Mouse (Mus musculus): ENCODE results near the gene Gm20532. TPM values are rescaled to one million over a fixed set of nuclear protein-coding genes. Genes with fewer than 3 reads are reported as not detected.

Gm20532 gene
- polyA plus RNA-seq, 1 experiment from 2014 or later: not detected

- no peaks in the 10 kb centered on the region for H3K9me3 ChIP-seq (ENCODE audit: low read depth, low read length)
- no peaks in the 10 kb centered on the region for H3K27me3 ChIP-seq (ENCODE audit: insufficient read depth, low read length)
- WGBS: 20% methylated on average over 2 of the region's 2 CpGs
- DNase-seq (peak; percentile 42), ATAC-seq (ENCODE audit: insufficient read depth) (peak; percentile 53; the same call in 1 of the 2 replicates)
- peaks cover 17% of the 10 kb centered on the region for H3K4me1 ChIP-seq (ENCODE audit: insufficient read depth)
- H3K27ac ChIP-seq (ENCODE audit: low read depth): 0 out of 2 replicates have a peak overlapping the region, but pooled peaks have one; percentile 10
- TF ChIP-seq CTCF (IDR thresholded peaks at IDR 0.05; ENCODE audit: low read depth): peak; percentile 56
- no peak overlapping the region for H3K4me3 ChIP-seq (ENCODE audit: low read depth, low read length)
- no peaks in the 10 kb centered on the region for H3K36me3 ChIP-seq (ENCODE audit: insufficient read depth)
- H3K4me2 ChIP-seq: no peak overlapping the region
- H3K9ac ChIP-seq: no peak overlapping the region
These were observed 39.0 kb upstream of the Gm20532 start for GRCm38 (mm10) chr2:26547481-26547880.

- H3K27ac ChIP-seq (ENCODE audit: low read depth): no peak overlapping the region
- no peak overlapping the region for H3K4me2 ChIP-seq
- DNase-seq (no peak), ATAC-seq (ENCODE audit: insufficient read depth) (no peak)
- H3K9me3 ChIP-seq (ENCODE audit: low read depth, low read length): no peaks in the 10 kb centered on the region
- no peak overlapping the region for H3K9ac ChIP-seq
- no peaks in the 10 kb centered on the region for H3K27me3 ChIP-seq (ENCODE audit: insufficient read depth, low read length)
- TF ChIP-seq CTCF (IDR thresholded peaks at IDR 0.05; ENCODE audit: low read depth): no peak
- no peaks in the 10 kb centered on the region for H3K36me3 ChIP-seq (ENCODE audit: insufficient read depth)
- WGBS: 55% methylated on average over 10 of the region's 10 CpGs
- H3K4me1 ChIP-seq (ENCODE audit: insufficient read depth): peaks cover 17% of the 10 kb centered on the region
- H3K4me3 ChIP-seq (ENCODE audit: low read depth, low read length): no peak overlapping the region
These were observed 36.6 kb upstream of the Gm20532 start for GRCm38 (mm10) chr2:26549801-26550200.

GRCm38 (mm10) chr2:26550205-26550604, 36.2 kb upstream of the Gm20532 start:
- peaks cover 17% of the 10 kb centered on the region for H3K4me1 ChIP-seq (ENCODE audit: insufficient read depth)
- H3K4me2 ChIP-seq: no peak overlapping the region
- no peak overlapping the region for H3K9ac ChIP-seq
- no peaks in the 10 kb centered on the region for H3K27me3 ChIP-seq (ENCODE audit: insufficient read depth, low read length)
- no peak overlapping the region for H3K4me3 ChIP-seq (ENCODE audit: low read depth, low read length)
- DNase-seq: peak; percentile 65
- H3K27ac ChIP-seq (ENCODE audit: low read depth): no peak overlapping the region
- H3K36me3 ChIP-seq (ENCODE audit: insufficient read depth): no peaks in the 10 kb centered on the region
- no peaks in the 10 kb centered on the region for H3K9me3 ChIP-seq (ENCODE audit: low read depth, low read length)
- peak; percentile 16; the same call in 1 of the 2 replicates for ATAC-seq (ENCODE audit: insufficient read depth)
- no peak for TF ChIP-seq CTCF (IDR thresholded peaks at IDR 0.05; ENCODE audit: low read depth)
- WGBS: 39% methylated on average over 3 of the region's 3 CpGs

GRCm38 (mm10) chr2:26550777-26551176, 35.7 kb upstream of the Gm20532 start:
- DNase-seq (no peak), ATAC-seq (ENCODE audit: insufficient read depth) (no peak)
- H3K27me3 ChIP-seq (ENCODE audit: insufficient read depth, low read length): no peaks in the 10 kb centered on the region
- H3K4me3 ChIP-seq (ENCODE audit: low read depth, low read length): no peak overlapping the region
- H3K27ac ChIP-seq (ENCODE audit: low read depth): no peak overlapping the region
- no peak for TF ChIP-seq CTCF (IDR thresholded peaks at IDR 0.05; ENCODE audit: low read depth)
- 51% methylated on average over 3 of the region's 3 CpGs for WGBS
- H3K36me3 ChIP-seq (ENCODE audit: insufficient read depth): no peaks in the 10 kb centered on the region
- no peak overlapping the region for H3K9ac ChIP-seq
- peaks cover 17% of the 10 kb centered on the region for H3K4me1 ChIP-seq (ENCODE audit: insufficient read depth)
- no peaks in the 10 kb centered on the region for H3K9me3 ChIP-seq (ENCODE audit: low read depth, low read length)
- H3K4me2 ChIP-seq: no peak overlapping the region

GRCm38 (mm10) chr2:26551446-26551845, 35.0 kb upstream of the Gm20532 start:
- Histone ChIP-seq H3K4me3 (ENCODE audit: low read depth, low read length) (no peak overlapping the region), H3K9me3 (ENCODE audit: low read depth, low read length) (no peaks in the 10 kb centered on the region), H3K4me1 (ENCODE audit: insufficient read depth) (peaks cover 18% of the 10 kb centered on the region), H3K27ac (ENCODE audit: low read depth) (no peak overlapping the region; the same call in 1 of the 2 replicates), H3K36me3 (ENCODE audit: insufficient read depth) (no peaks in the 10 kb centered on the region), H3K4me2 (no peak overlapping the region), H3K27me3 (ENCODE audit: insufficient read depth, low read length) (no peaks in the 10 kb centered on the region), H3K9ac (no peak overlapping the region)
- 67% methylated on average over 8 of the region's 8 CpGs for WGBS
- TF ChIP-seq CTCF (IDR thresholded peaks at IDR 0.05; ENCODE audit: low read depth): no peak
- DNase-seq (no peak), ATAC-seq (ENCODE audit: insufficient read depth) (no peak)

GRCm38 (mm10) chr2:26552066-26552465, 34.4 kb upstream of the Gm20532 start:
- Histone ChIP-seq H3K4me3 (ENCODE audit: low read depth, low read length) (no peak overlapping the region), H3K9ac (no peak overlapping the region), H3K27ac (ENCODE audit: low read depth) (no peak overlapping the region), H3K9me3 (ENCODE audit: low read depth, low read length) (no peaks in the 10 kb centered on the region), H3K27me3 (ENCODE audit: insufficient read depth, low read length) (no peaks in the 10 kb centered on the region), H3K4me2 (no peak overlapping the region), H3K36me3 (ENCODE audit: insufficient read depth) (no peaks in the 10 kb centered on the region), H3K4me1 (ENCODE audit: insufficient read depth) (peaks cover 25% of the 10 kb centered on the region)
- ATAC-seq (ENCODE audit: insufficient read depth): no peak
- DNase-seq: no peak
- WGBS: 78% methylated on average over 2 of the region's 2 CpGs
- TF ChIP-seq CTCF (IDR thresholded peaks at IDR 0.05; ENCODE audit: low read depth): no peak

GRCm38 (mm10) chr2:26553904-26554303, 32.5 kb upstream of the Gm20532 start:
- peaks cover 26% of the 10 kb centered on the region for H3K4me1 ChIP-seq (ENCODE audit: insufficient read depth)
- H3K4me3 ChIP-seq (ENCODE audit: low read depth, low read length): no peak overlapping the region
- no peaks in the 10 kb centered on the region for H3K9me3 ChIP-seq (ENCODE audit: low read depth, low read length)
- no peak overlapping the region for H3K27ac ChIP-seq (ENCODE audit: low read depth)
- H3K4me2 ChIP-seq: no peak overlapping the region
- ATAC-seq (ENCODE audit: insufficient read depth): no peak
- no peaks in the 10 kb centered on the region for H3K36me3 ChIP-seq (ENCODE audit: insufficient read depth)
- DNase-seq: no peak
- no peak for TF ChIP-seq CTCF (IDR thresholded peaks at IDR 0.05; ENCODE audit: low read depth)
- WGBS: 66% methylated on average over 9 of the region's 9 CpGs
- H3K27me3 ChIP-seq (ENCODE audit: insufficient read depth, low read length): no peaks in the 10 kb centered on the region
- no peak overlapping the region for H3K9ac ChIP-seq

- Histone ChIP-seq H3K27ac (ENCODE audit: low read depth) (no peak overlapping the region), H3K36me3 (ENCODE audit: insufficient read depth) (no peaks in the 10 kb centered on the region), H3K4me1 (ENCODE audit: insufficient read depth) (peaks cover 23% of the 10 kb centered on the region), H3K4me3 (ENCODE audit: low read depth, low read length) (no peak overlapping the region), H3K9me3 (ENCODE audit: low read depth, low read length) (no peaks in the 10 kb centered on the region), H3K9ac (no peak overlapping the region), H3K27me3 (ENCODE audit: insufficient read depth, low read length) (no peaks in the 10 kb centered on the region), H3K4me2 (no peak overlapping the region)
- 62% methylated on average over 4 of the region's 4 CpGs for WGBS
- DNase-seq (no peak), ATAC-seq (ENCODE audit: insufficient read depth) (no peak)
- TF ChIP-seq CTCF (IDR thresholded peaks at IDR 0.05; ENCODE audit: low read depth): no peak
These were observed 31.4 kb upstream of the Gm20532 start for GRCm38 (mm10) chr2:26555076-26555475.

All from lung, embryonic 14.5 days (tissue).